Mouse (Mus musculus) stomach, postnatal 0 days (tissue): ENCODE measurements at regions not wholly inside any gene's neighbourhood (a gene's known extent, or its start where the extent isn't known, plus 50 kb on each side); places are given as distances from the start of the nearest gene placed in this dataset.
A peak's percentile ranks its signal among the peaks of the same experiment; 100 is the strongest.

ENCODE experiments used
- CTCF ChIP-seq: IDR thresholded peaks from 2 replicates; pipeline ENCODE4 v1.5.1; 2016; ENCODE audit warnings: antibody characterized with exemption, low read depth, mild to moderate bottlenecking, moderate library complexity
- EP300 ChIP-seq: optimal IDR thresholded peaks from 2 replicates; pipeline ENCODE3; 2016; ENCODE audit warnings: antibody characterized with exemption

DNA sequence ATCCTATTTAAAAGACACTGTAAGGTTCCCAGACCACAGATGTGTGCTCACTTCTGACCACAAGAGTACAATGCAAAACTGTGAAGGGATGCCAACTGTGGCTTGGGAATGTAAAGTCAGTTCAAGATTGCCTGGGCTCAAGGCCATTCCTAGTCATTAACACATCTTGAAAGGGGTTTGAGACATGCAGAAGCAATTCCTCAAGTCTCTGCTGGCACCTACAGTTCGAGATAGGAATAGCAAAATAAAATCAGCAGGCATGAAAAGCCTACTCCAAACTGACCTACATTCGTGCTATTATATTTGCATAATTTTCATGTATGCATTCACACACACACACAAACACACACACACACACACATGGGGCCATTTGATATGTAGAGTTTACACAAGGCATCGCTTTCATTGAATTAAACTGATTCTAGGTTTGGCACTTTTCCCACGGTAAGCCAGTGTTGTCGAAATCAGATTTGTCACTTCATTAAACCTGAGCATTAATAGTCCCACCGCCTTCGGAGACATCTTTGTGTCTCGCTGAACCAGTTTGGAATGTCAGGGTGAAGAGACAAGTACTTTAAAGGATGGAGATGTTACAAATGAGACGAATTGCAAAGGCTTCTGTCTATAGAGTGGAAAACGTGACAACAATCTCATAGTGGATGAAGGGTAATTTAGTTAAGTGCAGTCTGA lies 520.9 kb upstream of the Jmjd1c start:
- peak; percentile 72 for TF ChIP-seq CTCF
- TF ChIP-seq EP300, result no peak
